Mouse (Mus musculus): Measurements from ENCODE around the gene Ntf5.

Ntf5 gene

DNA sequence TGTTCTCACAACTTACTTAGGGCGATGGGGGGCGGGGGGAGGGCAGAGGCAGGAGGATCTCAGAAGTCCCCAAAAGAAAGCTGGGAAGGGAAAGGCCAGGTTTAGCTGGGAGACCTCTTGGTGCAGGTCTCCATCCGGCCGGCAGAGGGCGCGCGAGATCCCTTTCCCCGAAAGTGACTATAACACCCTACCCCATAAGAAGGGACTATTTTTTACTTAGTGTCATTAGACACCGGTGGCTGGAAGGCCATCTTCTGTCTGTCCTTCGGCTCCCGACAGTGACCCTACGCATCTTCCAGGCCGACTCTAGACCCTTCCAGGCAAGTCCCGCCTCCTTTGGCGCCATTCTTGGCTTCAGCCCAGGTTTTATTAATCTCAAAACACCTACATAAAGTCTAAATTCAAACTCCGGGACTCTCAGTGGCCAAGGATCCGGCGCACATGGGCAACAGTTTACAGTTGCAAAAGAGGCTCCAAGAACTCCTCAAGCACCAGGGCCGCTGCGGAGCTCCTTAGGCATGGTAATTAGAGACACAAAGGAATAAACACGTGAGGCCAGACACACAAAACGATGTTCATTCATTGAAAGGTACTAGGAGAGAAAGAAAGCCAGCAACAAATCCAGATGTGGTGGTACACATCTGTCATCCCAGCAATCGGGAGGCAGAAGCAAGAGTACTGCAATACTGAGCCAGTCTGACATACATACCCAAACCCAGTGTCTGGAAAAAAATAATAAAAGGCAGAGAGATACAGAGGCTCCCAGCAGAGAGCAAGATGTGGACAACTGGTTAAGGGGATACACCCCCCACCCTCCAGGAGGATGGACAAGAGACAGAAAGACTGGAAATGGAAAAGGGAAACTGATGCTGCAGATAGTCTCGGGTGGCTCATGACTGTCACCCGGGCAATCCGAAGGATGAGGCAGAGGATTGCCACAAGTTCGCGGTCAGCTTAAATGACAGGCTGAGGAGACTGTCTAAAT, 8.1 kb upstream of the Ntf5 start, which contains the start of gene Kcna7:
Gene Kcna7 (plus strand): TSS at position 563 of the 985 bp plus-strand sequence.
- DNase-seq, result peak; percentile 67

DNA sequence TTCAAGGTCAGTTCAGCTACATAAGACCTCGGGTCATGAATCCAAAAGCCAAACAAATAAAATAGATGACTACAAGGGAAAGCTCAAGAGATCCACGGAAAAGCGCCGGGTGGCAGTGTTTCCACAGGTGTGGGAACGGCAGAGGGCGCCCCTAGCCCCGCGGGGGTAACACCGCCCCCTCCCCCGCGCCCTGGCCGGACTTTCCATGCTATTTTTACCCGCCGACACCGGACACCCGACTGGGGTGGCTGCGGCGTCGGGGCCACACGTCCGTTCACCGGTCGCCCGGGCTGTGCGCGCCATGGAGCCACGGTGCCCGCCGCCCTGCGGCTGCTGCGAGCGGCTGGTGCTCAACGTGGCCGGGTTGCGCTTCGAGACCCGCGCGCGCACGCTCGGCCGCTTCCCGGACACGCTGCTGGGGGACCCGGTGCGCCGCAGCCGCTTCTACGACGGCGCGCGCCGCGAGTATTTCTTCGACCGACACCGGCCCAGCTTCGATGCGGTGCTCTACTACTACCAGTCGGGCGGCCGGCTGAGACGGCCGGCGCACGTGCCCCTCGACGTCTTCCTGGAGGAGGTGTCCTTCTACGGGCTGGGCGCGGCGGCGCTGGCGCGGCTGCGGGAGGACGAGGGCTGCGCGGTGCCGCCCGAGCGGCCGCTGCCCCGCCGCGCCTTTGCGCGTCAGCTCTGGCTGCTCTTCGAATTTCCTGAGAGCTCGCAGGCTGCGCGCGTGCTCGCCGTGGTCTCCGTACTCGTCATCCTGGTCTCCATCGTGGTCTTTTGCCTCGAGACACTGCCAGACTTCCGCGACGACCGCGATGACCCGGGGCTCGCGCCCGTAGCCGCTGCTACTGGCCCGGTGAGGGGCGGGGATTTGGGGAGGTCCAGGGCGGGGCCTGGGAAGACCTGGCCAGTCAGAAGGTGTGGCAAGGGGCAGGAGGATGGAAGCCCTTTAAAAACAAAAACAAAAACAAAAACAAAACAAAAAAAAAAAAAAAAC, 7.0 kb upstream of the Ntf5 start:
- DNase-seq, result no peak

DNA sequence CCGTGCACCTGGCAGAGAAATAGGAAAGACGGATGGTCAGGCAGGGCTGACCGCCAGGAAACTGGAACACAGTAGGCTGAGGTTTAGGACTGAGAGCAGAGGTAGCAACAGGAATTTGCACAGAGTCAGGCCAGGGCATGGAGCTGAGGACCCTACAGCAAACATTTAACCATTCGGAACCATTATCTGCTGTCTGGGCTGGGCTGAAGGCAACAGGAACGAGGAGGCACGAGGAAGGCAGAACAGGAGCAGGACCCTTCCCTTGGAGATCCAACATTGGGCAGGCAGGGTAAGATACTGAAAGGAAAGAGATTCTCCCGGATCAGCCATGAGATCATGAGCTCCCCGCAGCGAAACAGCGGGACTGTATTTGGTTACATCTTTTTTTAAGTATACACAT, 5.7 kb upstream of the Ntf5 start:
- DNase-seq, result no peak

DNA sequence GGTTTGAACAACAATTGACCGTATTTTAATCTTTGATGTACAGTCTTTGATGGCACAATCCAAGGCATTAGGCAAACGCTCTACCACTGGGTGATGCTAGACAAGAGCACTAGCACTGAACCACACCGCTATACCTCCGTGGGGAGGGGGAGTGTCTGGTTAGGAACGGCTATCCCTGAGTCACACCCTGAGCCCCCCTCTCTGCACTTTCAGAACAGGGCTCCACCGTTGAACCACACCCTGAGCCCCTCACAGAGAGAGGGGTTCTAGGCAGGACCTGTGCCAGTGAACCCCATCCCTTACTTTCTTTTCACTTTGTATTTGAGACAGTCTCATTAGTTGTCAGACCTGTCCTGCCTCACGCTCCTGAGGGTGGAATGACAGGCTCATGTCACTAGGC, 5.1 kb upstream of the Ntf5 start:
- no peak for DNase-seq

DNA sequence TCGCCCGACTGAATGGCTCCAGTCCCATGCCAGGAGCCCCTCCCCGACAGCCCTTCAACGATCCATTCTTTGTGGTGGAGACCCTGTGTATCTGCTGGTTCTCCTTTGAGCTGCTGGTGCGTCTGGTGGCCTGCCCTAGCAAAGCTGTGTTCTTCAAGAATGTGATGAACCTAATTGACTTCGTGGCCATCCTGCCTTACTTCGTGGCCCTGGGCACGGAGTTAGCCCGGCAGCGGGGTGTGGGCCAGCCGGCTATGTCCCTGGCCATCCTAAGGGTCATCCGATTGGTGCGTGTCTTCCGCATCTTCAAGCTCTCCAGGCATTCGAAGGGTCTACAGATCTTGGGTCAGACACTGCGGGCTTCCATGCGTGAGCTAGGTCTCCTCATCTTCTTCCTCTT, 4.5 kb upstream of the Ntf5 start:
- DNase-seq, result no peak

DNA sequence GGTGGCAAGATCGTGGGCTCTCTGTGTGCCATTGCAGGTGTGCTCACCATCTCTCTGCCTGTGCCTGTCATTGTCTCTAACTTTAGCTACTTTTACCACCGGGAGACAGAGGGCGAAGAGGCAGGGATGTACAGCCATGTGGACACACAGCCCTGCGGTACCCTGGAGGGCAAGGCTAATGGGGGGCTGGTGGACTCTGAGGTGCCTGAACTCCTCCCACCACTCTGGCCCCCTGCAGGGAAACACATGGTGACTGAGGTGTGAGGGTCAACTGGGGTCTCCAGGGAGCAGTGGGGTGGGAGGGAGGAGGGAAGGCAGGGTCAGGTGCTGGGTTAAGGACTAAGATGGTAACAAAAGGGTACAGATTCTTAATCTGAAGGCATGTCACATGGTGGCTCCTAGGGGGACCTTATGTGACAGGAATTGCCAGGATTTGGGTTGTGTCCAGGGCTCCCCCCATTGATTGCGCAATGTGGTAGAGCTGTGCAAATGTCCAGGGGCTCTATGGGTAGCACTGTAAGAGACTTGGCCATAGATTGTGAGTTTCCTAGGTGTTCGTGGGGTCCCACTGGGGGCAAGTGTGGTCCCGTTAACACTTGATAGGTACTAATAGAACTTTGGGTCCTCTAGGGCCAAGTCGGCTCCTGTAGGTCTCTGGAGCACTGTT, 3.9 kb upstream of the Ntf5 start:
- DNase-seq, result no peak

DNA sequence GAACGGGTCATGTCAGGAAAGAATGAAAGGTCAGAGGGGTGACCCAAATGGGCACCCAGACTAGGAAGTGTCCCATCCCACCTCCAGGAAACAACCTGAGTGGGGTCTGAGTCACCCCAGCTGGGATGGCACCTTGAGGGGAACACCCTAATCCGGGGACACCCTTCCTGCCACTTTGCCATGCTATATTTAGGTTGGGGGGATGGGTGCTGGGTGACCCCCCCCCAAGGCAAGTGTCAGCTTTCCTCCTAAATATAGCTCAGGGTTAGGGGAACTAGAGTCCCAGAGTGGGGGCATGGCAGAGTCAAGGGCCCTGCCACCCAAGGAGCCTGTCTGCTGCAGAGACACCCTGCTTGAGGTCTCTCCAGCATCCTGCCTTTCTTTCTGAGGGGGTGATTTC, 1.1 kb upstream of the Ntf5 start:
- DNase-seq, result no peak

DNA sequence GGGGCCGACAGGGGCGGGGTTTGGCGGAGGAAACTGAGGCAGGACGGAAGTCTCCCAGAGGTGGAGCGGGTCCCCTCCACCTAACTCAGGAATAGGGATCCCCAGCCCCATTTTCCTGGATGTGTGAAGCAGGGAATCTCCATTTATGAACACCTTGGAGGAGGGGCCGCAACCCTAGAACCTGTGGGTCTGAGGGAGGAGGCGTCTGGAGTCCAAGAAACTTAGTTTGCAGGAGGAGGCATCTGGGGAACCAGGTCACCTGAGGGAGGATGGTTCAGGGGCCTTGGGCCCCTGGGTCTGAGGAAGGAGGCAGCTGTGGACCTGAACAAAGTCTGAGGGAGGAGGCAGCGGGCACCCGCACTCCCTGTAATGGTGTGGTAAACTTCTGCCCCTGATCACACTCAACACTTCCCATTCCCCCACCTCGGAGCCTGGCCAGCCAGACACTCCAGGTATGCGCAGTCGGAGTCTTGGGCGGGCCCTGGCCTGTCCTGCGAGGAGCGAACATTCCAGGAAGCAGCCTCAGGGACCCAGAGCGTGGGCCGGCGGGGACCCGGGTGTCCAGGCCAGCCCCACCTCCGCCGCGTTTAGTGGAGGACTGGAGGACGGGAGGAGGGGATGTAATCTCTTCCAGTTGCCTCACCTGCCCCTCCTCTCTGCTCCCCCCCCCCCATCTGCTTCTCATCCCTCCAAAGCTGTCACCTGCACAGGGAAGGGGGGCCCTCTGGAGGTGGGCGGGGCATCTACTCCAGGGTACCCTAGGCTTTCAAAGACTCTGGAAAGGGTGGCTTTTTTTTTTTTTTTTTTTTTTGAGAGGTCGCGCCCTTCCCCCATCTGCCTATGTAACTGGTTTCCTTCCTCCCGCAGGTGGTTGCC, 607 bp downstream of the Ntf5 start:
- no peak for DNase-seq

DNA sequence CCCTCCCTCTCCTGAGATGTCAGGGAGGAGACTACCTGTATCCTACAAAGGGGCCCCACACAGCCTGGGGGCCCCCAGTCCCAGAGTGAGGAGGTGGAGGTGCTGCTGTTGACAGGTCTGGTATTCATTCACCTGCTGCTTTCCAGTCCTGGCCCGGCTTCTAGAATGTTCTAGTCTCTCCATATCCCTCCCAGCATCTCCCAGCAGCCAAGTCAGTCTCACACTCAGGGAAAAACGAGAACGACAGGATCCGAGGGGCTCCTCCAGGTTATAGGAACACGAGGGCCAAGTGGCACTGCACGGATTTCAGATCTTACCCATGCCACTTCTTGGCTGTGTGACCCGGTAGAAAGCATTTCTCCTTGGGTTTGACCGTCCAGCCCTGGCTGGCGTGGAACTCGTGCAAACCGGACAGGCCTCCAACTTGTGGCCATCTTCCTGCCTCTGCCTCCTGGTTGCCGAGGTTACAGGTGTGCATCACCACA, 1.3 kb downstream of the Ntf5 start:
- no peak for DNase-seq

DNA sequence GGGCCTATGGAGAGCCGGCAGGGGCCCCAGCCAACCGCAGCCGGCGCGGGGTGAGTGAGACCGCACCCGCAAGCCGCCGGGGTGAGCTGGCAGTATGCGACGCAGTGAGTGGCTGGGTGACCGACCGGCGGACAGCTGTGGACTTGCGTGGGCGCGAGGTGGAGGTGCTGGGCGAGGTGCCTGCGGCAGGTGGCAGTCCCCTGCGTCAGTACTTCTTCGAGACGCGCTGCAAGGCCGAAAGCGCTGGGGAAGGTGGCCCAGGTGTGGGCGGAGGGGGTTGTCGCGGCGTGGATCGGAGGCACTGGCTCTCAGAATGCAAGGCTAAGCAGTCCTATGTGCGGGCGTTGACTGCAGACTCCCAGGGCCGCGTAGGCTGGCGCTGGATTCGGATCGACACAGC, 2.1 kb downstream of the Ntf5 start:
- DNase-seq, result no peak

DNA sequence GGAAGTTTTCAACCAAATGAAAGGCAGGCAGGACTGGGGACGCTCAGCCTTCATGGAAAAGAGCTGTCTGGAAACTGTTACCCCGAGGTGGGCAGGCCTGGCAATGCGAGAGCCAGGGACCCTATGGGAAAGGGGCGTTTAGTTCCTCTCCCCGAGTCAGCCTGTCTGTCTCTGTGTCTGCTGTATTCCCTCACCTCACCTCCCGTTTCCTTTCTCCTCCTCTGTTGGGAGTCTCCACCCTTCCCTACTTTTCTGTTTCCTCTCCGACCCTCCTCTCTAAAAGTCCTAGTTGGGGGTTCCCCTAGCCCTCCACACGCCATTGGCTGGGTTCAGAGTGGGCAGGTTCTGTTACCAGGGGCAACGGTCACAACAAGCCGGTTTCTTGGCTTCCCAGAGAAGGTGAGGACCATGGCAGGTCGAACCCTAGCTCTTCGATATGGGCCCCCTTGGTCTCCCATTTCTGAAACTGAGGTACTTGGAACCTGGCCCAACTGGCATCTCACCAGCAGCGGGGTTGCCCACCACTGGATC, 4.5 kb downstream of the Ntf5 start:
- no peak for DNase-seq

DNA sequence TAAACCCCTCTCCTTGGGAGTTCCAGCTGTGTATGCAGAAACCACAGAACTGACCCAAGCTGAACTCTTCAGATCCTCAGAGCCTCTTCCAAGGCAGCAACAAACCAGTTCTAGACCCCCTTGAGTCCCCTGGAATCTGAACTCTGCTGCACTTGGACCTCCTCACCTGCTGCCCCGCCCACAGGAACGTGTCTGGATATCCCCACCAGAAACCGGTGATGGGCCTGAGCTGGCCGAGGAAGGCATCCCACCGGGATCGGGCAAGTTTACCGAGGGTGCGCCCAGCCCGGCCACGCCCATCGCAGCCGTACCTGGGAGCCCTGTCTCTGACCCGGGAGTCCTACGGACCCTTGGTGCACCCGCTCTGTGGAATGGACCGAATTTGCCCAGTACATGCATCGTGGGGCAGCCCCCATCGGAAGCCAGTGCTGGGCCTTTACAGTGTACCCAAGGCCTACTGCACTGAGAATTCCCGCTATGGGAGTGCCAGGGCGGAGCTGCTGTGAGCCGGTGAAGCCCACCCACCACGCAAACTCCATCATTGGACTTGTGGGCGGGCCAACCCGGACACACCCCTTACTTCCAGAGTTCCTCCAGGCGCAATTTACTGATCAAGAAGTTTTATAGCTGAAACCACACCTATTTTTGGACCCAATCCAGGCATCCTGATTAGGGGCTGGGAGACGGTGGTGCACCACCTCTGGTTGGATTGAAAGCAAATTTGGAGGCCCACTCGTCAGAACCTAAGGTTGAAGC, 6.5 kb downstream of the Ntf5 start:
- DNase-seq, result no peak

DNA sequence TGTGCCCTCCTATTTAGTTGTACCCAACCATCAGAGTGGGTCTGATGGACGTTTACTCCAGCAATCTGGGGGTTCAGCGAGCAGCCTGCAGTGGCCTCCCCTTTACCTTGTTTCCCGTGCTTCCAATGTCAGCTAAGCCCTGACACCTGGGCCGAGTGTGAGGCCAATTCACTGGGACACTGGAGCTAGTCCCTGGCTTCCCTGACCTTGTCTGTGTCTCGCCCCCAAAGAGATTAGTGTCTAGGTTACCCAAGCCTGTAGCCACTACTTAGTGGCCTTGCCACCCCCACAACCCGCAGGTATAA, 7.1 kb downstream of the Ntf5 start, which contains the start of gene Lhb:
Gene Lhb (plus strand): TSS at position 206 of the 305 bp plus-strand sequence.
- no peak for DNase-seq

DNA sequence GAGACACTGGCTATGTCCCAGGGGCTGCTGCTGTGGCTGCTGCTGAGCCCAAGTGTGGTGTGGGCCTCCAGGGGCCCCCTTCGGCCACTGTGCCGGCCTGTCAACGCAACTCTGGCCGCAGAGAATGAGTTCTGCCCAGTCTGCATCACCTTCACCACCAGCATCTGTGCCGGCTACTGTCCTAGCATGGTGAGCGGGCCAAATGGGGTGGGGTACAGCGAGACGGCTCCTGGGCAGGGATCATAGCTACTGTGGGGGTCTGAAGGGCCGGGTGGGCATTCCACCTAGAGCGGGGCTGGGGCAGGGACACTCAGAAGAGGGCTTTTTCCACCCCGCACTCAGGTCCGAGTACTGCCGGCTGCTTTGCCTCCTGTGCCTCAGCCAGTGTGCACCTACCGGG, 7.7 kb downstream of the Ntf5 start:
- no peak for DNase-seq

DNA sequence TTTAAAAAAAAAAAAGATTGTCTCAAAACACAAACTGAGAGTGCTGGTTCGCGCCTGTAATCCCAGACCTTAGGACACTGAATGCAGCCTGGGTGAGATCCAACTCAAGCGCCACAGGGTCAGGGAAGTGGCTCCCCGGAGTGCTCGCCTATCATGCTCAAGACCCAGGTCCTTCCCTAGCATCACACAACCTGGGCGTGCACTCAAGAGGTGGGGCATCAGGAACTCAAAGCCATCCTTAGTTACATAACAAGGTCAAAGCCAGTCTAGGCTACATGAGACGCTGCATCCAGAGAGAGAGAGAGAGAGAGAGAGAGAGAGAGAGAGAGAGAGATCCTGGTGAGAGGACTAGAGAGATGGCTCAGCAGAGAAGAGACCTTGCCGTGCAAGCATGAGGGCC, 13.1 kb downstream of the Ntf5 start:
- DNase-seq, result no peak

DNA sequence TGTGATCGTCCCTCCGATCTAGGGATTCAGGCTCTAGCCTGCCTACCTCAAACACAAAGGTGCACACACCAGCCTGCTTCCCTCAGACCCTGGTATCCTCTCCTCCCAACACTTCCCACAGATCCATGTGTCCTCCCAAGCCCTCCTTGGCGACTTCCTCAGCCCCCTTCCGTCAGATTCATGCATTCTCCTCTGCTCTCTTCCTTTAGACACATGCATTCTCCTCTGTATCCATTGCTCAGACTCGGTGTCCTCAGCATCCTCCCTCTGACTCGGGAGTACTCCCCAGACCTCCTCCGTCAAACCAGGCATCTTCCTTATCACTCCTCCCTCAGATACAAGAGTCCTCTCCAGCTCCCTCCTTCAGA, 20.3 kb downstream of the Ntf5 start:
- no peak for DNase-seq

DNA sequence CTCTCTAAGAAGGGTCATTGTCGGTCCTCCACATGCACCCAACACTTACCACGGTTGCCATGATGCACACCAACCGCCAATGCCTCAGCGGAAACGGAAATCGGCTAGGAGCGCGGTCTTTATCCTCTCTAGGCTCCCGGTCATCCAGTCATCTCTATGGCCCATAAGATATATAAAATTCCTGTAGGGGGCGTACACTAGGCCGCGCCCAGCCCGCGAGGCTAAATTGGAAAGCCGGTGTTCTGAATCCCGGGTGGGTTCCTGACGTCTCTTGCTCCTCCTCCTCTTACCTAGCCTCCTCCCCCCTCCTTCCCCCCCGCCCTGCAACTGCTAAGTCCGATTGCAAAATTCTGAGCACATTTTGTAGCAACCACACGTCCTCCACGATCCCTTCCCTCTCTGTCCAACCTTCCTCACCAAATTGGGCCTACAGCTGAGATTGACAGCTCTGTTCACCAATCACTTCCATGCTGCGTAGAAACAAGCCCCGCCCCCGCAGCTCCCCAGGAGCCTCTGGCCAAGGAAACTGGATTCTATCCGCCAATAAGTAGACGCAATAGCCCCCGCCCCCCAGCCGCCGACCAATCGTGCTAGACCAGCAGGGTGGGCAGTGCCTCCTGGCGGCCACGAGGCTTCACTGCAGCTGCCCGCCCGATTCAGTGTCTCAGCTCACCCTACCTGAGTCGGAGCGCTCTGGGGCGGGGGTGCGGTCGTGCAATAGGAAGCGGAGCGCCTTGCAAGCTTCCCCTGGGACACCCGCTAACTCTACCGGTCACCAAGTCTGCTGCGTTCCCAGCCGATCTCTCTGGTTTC, 20.9 kb downstream of the Ntf5 start, which contains the start of gene Gys1:
Gene Gys1 (plus strand): TSS at position 642 of the 813 bp plus-strand sequence.
- DNase-seq, result peak; percentile 100

DNA sequence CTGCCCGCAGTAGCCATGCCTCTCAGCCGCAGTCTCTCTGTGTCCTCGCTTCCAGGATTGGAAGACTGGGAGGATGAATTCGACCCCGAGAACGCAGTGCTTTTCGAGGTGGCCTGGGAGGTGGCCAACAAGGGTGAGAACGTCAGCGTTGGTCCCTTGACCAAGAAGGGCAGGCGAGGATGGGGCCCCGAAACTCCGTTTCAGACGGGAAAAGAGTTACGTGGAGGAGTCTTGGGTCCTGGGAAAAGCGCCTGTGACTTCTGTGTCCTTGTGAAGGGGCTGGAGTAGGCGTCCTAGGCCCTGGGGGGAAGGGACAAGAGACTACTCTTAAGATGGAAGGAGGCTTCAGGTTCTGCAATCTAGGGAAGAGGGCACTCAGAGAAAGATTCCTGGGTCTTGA, 21.5 kb downstream of the Ntf5 start:
- no peak for DNase-seq

DNA sequence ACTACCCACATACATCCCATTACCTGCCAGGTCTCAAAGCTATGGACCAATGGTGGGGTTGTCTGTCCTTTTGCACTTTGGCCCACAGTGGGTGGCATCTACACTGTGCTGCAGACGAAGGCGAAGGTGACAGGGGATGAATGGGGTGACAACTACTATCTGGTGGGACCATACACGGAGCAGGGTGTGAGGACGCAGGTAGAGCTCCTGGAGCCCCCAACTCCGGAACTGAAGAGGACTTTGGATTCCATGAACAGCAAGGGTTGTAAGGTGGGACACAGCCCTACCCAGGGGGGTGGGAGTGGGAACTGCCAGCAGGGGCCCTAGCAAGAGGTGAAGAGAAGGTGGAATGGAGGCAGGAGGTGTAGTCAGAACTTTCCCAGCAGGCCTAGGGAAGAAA, 22.9 kb downstream of the Ntf5 start:
- DNase-seq, result no peak

DNA sequence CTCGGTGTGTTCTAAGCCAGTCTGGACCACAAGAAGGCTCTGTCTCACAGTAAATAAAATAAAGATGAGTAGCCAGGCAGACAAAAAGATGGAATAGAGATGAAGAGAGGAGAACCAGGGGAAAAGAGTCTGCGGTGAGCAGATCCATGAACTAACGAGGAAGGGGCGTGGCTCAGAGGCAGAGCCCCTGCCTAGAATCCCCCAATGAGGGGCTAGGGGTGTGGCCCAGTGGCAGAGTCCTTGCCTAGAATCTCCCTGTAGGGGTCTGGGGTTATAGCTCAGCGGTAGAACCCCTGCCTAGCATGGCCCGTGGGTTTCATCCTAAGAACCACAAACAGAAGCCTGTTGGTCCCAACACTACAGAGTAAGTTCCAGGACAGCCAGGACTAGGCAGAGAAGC, 23.6 kb downstream of the Ntf5 start:
- no peak for DNase-seq

Measured in right cerebral cortex, postnatal 4 days (tissue).